Mouse (Mus musculus): ENCODE data around the gene Ube2g2. TPM values are rescaled to one million over a fixed set of nuclear protein-coding genes. Genes with fewer than 3 reads are reported as not detected.
A peak's percentile ranks its signal among the peaks of the same experiment; 100 is the strongest.
"Not testable (repeated sequence)": the region's sequence is repeated elsewhere in the genome, so short reads cannot be mapped to it uniquely, and the experiment has no call there.

The Ube2g2 gene
- polyA plus RNA-seq, 1 experiment from 2014 or later, result 53.0 TPM

DNA sequence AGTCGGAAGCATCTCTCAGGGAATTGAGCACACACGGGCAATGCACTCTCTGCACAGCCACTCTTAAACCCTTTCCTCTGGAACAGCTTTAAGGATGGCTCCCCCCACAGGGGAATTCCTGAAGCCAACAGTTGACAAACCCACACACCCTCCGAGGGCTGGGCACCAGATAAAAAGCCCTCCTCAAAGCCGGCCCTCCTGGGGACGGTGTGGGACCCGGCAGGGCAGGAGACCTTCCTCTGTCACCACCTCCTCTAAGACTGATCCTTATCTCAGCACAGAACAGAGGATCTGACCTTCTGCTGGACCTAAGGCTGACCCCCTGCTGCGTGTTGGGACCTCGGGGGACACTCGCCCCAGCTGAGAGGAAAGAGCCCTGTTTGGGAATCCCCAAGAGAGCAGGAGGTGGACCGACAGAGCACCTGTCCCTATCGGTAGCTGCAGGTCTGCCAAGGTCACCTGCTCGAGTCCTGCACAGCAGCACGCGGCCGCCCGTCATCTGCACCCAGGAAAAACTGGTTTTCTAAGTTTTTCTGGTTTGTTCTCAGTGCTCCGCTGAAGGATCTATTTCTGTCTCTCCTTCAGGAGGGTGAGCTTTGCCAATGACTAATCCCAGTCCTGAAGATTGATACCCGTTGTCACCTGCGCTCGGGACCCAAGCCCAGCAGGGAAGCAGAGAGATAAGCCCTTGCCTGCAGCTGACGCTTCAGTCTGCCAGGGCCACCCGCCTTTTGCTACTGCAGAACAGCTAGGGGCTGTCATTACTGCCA, 64.0 kb downstream of the Ube2g2 start, which contains the start of gene Tspear:
Gene Tspear, plus strand, starts transcription at position 675 of the 770 bp plus-strand sequence.
- H3K27ac ChIP-seq (replicated peaks in 1 of 2; ENCODE audit: control insufficient read depth in 1 of 2, insufficient read depth in 1 of 2, low read depth in 2 of 2, low read length in 2 of 2), result no peak within 1 kb of the TSS
- no peak within 1 kb of the TSS for H3K4me3 ChIP-seq (ENCODE audit: control insufficient read depth in 1 of 2, insufficient read depth in 1 of 2, low read depth in 1 of 2, low read length in 2 of 2)
- peaks cover 69% of the 10 kb centered on the region for H3K27me3 ChIP-seq (ENCODE audit: control insufficient read depth, insufficient read depth, low read length)
- H3K4me1 ChIP-seq (ENCODE audit: control insufficient read depth in 2 of 2, insufficient read depth in 2 of 2, low read length in 2 of 2), result peaks cover 4 to 8% of the 10 kb centered on the region in 2 experiments; a peak in 2 of 4 replicates
- no peaks in the 10 kb centered on the region for H3K36me3 ChIP-seq (ENCODE audit: control insufficient read depth, insufficient read depth, low read length)
- no peak for ATAC-seq (ENCODE audit: insufficient number of reproducible peaks, insufficient read depth, low FRiP score, low read depth)
- H3K9ac ChIP-seq (ENCODE audit: low read length), result no peak within 1 kb of the TSS
- WGBS, result 1% methylated on average over 22 of the region's 22 CpGs
- H3K4me2 ChIP-seq (ENCODE audit: low read length), result peak within 1 kb of the TSS; percentile 36
- no peaks in the 10 kb centered on the region for H3K9me3 ChIP-seq (ENCODE audit: control insufficient read depth, low read length)

DNA sequence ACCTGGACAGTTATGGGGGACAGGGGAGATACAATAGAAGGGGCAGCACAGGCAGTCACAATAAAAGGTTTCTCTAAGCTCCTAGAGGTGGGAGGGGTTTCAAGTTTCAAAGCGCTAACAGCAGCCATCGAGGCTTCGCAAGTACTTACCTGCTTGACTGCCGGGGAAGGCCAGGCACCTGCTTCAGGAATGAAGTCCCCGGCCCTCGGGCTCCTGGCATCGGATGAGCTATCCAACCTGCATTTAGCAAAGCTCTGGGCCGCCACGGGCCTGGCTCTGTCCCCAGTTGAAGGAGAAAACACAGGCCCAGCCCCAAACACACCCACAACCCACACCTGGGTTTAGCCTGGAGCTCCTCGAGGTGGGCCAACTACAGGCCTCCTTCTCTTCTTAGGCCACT, 64.9 kb downstream of the Ube2g2 start:
- no peak overlapping the region for H3K9ac ChIP-seq (ENCODE audit: low read length)
- H3K27ac ChIP-seq (replicated peaks in 1 of 2; ENCODE audit: control insufficient read depth in 1 of 2, insufficient read depth in 1 of 2, low read depth in 2 of 2, low read length in 2 of 2), result no peak overlapping the region
- H3K27me3 ChIP-seq (ENCODE audit: control insufficient read depth, insufficient read depth, low read length), result peaks cover 68% of the 10 kb centered on the region
- no peak overlapping the region for H3K4me2 ChIP-seq (ENCODE audit: low read length)
- no peak for ATAC-seq (ENCODE audit: insufficient number of reproducible peaks, insufficient read depth, low FRiP score, low read depth)
- no peaks in the 10 kb centered on the region for H3K9me3 ChIP-seq (ENCODE audit: control insufficient read depth, low read length)
- WGBS, result 29% methylated on average over 10 of the region's 10 CpGs
- no peak overlapping the region for H3K4me3 ChIP-seq (ENCODE audit: control insufficient read depth in 1 of 2, insufficient read depth in 1 of 2, low read depth in 1 of 2, low read length in 2 of 2)
- peaks cover 4 to 8% of the 10 kb centered on the region in 2 experiments; a peak in 2 of 4 replicates for H3K4me1 ChIP-seq (ENCODE audit: control insufficient read depth in 2 of 2, insufficient read depth in 2 of 2, low read length in 2 of 2)
- no peaks in the 10 kb centered on the region for H3K36me3 ChIP-seq (ENCODE audit: control insufficient read depth, insufficient read depth, low read length)

DNA sequence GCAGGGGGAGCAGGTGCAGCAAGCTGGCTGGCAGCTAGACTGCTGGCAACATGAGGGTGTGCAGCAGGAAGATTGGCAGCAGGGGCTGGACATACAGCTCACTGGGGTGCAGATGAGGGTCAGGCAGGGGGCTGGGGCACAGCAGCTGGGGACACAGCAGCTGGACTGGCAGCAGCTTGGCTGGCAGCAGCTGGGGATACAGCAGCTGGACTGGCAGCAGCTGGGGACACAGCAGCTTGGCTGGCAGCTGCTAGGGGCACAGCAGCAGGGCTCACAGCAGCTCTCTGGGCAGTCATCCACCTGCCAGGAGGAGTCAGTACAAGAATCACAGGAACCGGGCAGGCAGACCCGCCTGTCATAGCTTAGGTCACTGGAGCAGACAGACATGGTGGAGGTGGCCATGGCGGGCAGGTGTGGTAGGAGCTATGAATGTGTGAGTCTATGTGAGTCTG, 68.3 kb downstream of the Ube2g2 start, which contains the start of gene Gm19402:
Gene Gm19402, minus strand, starts transcription at position 402 of the 452 bp plus-strand sequence.
- not testable (repeated sequence) for H3K36me3 ChIP-seq (ENCODE audit: control insufficient read depth, insufficient read depth, low read length); H3K9me3 ChIP-seq (ENCODE audit: control insufficient read depth, low read length); H3K4me1 ChIP-seq (ENCODE audit: control insufficient read depth in 2 of 2, insufficient read depth in 2 of 2, low read length in 2 of 2); ATAC-seq (ENCODE audit: insufficient number of reproducible peaks, insufficient read depth, low FRiP score, low read depth); H3K4me3 ChIP-seq (ENCODE audit: control insufficient read depth in 1 of 2, insufficient read depth in 1 of 2, low read depth in 1 of 2, low read length in 2 of 2); H3K9ac ChIP-seq (ENCODE audit: low read length); H3K4me2 ChIP-seq (ENCODE audit: low read length); H3K27ac ChIP-seq (replicated peaks in 1 of 2; ENCODE audit: control insufficient read depth in 1 of 2, insufficient read depth in 1 of 2, low read depth in 2 of 2, low read length in 2 of 2)
- H3K27me3 ChIP-seq (ENCODE audit: control insufficient read depth, insufficient read depth, low read length), result peaks cover 44% of the 10 kb centered on the region
- 73% methylated on average over 3 of the region's 3 CpGs for WGBS

MicroRNAs encoded within 50 kb of the gene (microRNA counts, 519-probe panel; counts per million panel counts)
- 322 counts per million, percentile 70 among the panel's probes with 10 or more counts for microRNA mmu-miR-1930

Small RNA genes within 50 kb of the gene (microRNA-seq; reads per million reads assigned to microRNA genes)
- gene Mir1930, result 11.7 reads per million, percentile 24 among the genes with 10 or more reads in this experiment

Other genes starting within 250 kb of the Ube2g2 start
- 13.4 and 15.4 TPM in 2 replicates for gene Adarb1, start 204.0 kb upstream of the Ube2g2 start, polyA plus RNA-seq (2014; fragmentation: Nextera tagmentation; extraction: Ambion mirVana)
- gene Fam207a, start 106.5 kb upstream of the Ube2g2 start, polyA plus RNA-seq (2014; fragmentation: Nextera tagmentation; extraction: Ambion mirVana), result 23.0 TPM in 2 replicates
- gene Itgb2, start 92.0 kb upstream of the Ube2g2 start, polyA plus RNA-seq (2014; fragmentation: Nextera tagmentation; extraction: Ambion mirVana), result 1.5 and 2.4 TPM in 2 replicates
- gene Pttg1ip, start 40.6 kb upstream of the Ube2g2 start, polyA plus RNA-seq (2014; fragmentation: Nextera tagmentation; extraction: Ambion mirVana), result 128 and 133 TPM in 2 replicates
- 144 and 156 TPM in 2 replicates for gene Sumo3, start 16.2 kb upstream of the Ube2g2 start, polyA plus RNA-seq (2014; fragmentation: Nextera tagmentation; extraction: Ambion mirVana)
- 2.9 TPM in 1 of 2 replicates, not detected in the other for gene Gm49325, start 16.1 kb upstream of the Ube2g2 start, polyA plus RNA-seq (2014; fragmentation: Nextera tagmentation; extraction: Ambion mirVana)
- 0.09 TPM in 1 of 2 replicates, not detected in the other for gene Tspear, start 64.3 kb downstream of the Ube2g2 start, polyA plus RNA-seq (2014; fragmentation: Nextera tagmentation; extraction: Ambion mirVana)
- gene Gm19402, start 68.5 kb downstream of the Ube2g2 start, polyA plus RNA-seq (2014; fragmentation: Nextera tagmentation; extraction: Ambion mirVana), result not detected in 2 replicates
- not detected in 2 replicates for gene Gm9508, start 75.0 kb downstream of the Ube2g2 start, polyA plus RNA-seq (2014; fragmentation: Nextera tagmentation; extraction: Ambion mirVana)
- gene Gm10272, start 84.4 kb downstream of the Ube2g2 start, polyA plus RNA-seq (2014; fragmentation: Nextera tagmentation; extraction: Ambion mirVana), result not detected in 2 replicates
- gene Gm10024, start 89.2 kb downstream of the Ube2g2 start, polyA plus RNA-seq (2014; fragmentation: Nextera tagmentation; extraction: Ambion mirVana), result not detected in 2 replicates
- not detected in 2 replicates for gene Gm10142, start 93.5 kb downstream of the Ube2g2 start, polyA plus RNA-seq (2014; fragmentation: Nextera tagmentation; extraction: Ambion mirVana)
- not detected in 2 replicates for gene Krtap12-1, start 98.3 kb downstream of the Ube2g2 start, polyA plus RNA-seq (2014; fragmentation: Nextera tagmentation; extraction: Ambion mirVana)
- not detected in 2 replicates for gene Gm10100, start 104.2 kb downstream of the Ube2g2 start, polyA plus RNA-seq (2014; fragmentation: Nextera tagmentation; extraction: Ambion mirVana)
- not detected in 2 replicates for gene Gm18596, start 120.4 kb downstream of the Ube2g2 start, polyA plus RNA-seq (2014; fragmentation: Nextera tagmentation; extraction: Ambion mirVana)
- gene Gm9736, start 129.1 kb downstream of the Ube2g2 start, polyA plus RNA-seq (2014; fragmentation: Nextera tagmentation; extraction: Ambion mirVana), result not detected in 2 replicates
- gene Gm3233, start 137.4 kb downstream of the Ube2g2 start, polyA plus RNA-seq (2014; fragmentation: Nextera tagmentation; extraction: Ambion mirVana), result not detected in 2 replicates
- not detected in 2 replicates for gene Gm3238, start 149.1 kb downstream of the Ube2g2 start, polyA plus RNA-seq (2014; fragmentation: Nextera tagmentation; extraction: Ambion mirVana)
- not detected in 2 replicates for gene Gm7138, start 154.7 kb downstream of the Ube2g2 start, polyA plus RNA-seq (2014; fragmentation: Nextera tagmentation; extraction: Ambion mirVana)
- gene Gm3250, start 160.3 kb downstream of the Ube2g2 start, polyA plus RNA-seq (2014; fragmentation: Nextera tagmentation; extraction: Ambion mirVana), result not detected in 2 replicates
- gene Gm7137, start 165.9 kb downstream of the Ube2g2 start, polyA plus RNA-seq (2014; fragmentation: Nextera tagmentation; extraction: Ambion mirVana), result not detected in 2 replicates
- gene Gm9639, start 172.8 kb downstream of the Ube2g2 start, polyA plus RNA-seq (2014; fragmentation: Nextera tagmentation; extraction: Ambion mirVana), result not detected in 2 replicates
- gene Gm19668, start 176.9 kb downstream of the Ube2g2 start, polyA plus RNA-seq (2014; fragmentation: Nextera tagmentation; extraction: Ambion mirVana), result not detected in 2 replicates
- gene Gm9507, start 189.6 kb downstream of the Ube2g2 start, polyA plus RNA-seq (2014; fragmentation: Nextera tagmentation; extraction: Ambion mirVana), result not detected in 2 replicates
- not detected in 2 replicates for gene Gm2696, start 192.4 kb downstream of the Ube2g2 start, polyA plus RNA-seq (2014; fragmentation: Nextera tagmentation; extraction: Ambion mirVana)
- not detected in 2 replicates for gene Krtap10-4, start 204.8 kb downstream of the Ube2g2 start, polyA plus RNA-seq (2014; fragmentation: Nextera tagmentation; extraction: Ambion mirVana)
- gene Krtap10-10, start 213.7 kb downstream of the Ube2g2 start, polyA plus RNA-seq (2014; fragmentation: Nextera tagmentation; extraction: Ambion mirVana), result not detected in 2 replicates
- gene Gm36176, start 224.5 kb downstream of the Ube2g2 start, polyA plus RNA-seq (2014; fragmentation: Nextera tagmentation; extraction: Ambion mirVana), result not detected in 2 replicates
- gene Gm10318, start 230.6 kb downstream of the Ube2g2 start, polyA plus RNA-seq (2014; fragmentation: Nextera tagmentation; extraction: Ambion mirVana), result not detected in 2 replicates
- not detected in 2 replicates for gene Gm3285, start 239.7 kb downstream of the Ube2g2 start, polyA plus RNA-seq (2014; fragmentation: Nextera tagmentation; extraction: Ambion mirVana)